Mouse (Mus musculus) T-cell, adult 2 months (primary cell): Measurements from ENCODE around the gene Olfr700.
"Not testable (repeated sequence)": the region's sequence is repeated elsewhere in the genome, so short reads cannot be mapped to it uniquely, and the experiment has no call there.

ENCODE experiments used
- DNase-seq: peaks from one replicate; pipeline ENCODE4 v3.0.0; 2022; ENCODE audit warnings: low spot score

Gene Olfr700

GRCm38 (mm10) chr7:106808734-106809133, at the start of gene Olfr700:
Gene Olfr700, minus strand, starts transcription at chr7:106808834.
- DNase-seq = no peak

DNA sequence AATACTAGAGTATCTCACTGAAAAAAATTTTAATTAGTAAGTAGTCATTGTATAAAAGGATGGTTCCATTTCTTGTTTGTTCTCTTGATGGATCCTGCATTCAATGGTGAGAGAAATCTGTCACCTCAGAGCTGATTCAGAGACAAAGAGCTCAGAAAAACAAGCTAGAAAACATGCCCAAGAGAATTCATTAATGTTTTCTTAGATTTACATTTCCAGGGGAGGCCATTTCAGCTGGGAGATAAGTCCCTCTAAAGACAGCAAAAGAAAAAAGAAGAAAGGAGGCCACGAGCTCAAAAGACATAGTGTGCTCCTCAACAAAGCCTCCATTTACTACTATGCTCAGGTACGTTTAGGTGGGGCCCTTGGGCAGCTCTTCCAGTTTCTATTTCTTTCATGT, 34.4 kb upstream of the Olfr700 start, which contains the start of gene Olfr703:
Olfr703 (plus strand) TSS at position 301 of the 400 bp plus-strand sequence.
- DNase-seq = no peak

DNA sequence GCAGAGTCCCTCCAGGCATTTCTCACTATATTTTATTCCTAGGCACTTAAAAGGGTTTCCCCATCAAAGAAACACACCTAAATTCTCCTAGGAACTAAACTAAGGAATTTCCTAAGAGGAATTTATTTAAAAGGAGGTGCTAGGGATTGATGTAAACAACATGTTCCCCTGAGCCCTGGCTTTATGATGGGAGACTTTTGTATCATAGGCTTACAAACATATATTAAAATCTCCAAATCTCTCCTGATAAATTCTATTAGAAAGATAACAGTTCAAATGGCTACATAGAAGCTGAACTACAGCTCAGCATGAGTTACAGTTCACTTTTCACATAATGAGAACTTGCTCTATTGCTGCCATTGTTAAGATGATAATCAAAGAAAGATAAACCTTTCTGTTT, 25.2 kb upstream of the Olfr700 start, which contains the start of gene Olfr702:
Olfr702 (minus strand) TSS at position 101 of the 400 bp plus-strand sequence.
- no peak for DNase-seq

DNA sequence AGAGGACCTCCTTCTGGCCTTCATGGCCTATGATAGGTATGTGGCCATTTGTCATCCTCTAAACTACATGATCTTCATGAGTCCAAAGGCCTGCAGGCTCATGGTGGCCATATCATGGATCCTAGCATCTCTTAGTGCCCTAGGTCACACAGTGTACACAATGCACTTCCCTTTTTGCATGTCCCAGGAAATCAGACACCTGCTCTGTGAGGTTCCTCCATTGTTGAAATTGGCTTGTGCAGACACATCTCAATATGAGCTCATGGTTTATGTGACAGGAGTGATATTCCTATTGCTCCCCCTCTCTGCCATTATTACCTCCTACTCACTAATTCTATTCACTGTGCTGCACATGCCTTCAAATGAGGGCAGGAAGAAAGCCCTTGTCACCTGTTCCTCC, 9.8 kb upstream of the Olfr700 start:
- no peak for DNase-seq

DNA sequence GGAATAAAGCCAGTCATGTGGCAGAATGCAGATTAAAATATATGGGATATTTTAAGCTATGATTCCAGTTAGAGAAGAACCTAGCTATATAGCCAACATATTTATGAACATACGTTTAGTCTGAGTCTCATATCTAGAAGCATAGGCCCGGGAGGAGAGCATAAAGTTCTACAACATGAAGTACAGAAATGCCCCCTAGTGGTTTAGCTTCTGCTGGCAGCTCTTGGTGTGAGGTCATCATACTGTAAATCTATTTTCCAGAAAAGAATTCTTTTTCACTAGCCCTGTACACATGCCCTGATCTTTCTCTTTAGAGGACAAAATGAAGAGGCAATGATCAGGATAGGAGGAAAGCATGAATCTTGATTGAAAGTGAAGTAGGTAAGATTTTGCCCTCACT, 7.1 kb upstream of the Olfr700 start:
- DNase-seq = peak; percentile 37

GRCm38 (mm10) chr7:106813829-106814228, 5.2 kb upstream of the Olfr700 start, which contains the start of gene Olfr701:
Gene Olfr701, plus strand, starts transcription at chr7:106814129.
- no peak for DNase-seq

DNA sequence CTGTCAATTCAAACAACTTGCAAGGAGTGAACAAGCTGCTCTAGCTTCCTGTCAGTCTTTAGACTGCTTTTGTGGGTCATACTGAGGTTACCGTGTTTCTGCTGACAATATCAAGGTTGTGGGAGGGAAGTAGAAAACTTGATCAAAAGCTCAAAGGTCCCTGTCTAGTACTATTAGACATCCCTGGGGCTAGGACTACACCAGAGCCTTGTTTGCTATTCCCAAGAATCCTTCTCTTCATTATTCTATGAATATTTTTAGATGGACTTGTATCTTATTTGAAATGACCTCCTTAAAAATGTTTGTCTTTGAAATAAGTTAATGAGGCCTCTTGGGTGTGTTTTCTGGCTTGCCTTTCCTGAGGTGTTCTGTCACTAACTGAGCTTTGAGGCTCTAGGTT, 15.5 kb downstream of the Olfr700 start, which contains the start of gene Olfr699:
Olfr699 (minus strand) TSS at position 101 of the 400 bp plus-strand sequence.
- peak; percentile 11 for DNase-seq

DNA sequence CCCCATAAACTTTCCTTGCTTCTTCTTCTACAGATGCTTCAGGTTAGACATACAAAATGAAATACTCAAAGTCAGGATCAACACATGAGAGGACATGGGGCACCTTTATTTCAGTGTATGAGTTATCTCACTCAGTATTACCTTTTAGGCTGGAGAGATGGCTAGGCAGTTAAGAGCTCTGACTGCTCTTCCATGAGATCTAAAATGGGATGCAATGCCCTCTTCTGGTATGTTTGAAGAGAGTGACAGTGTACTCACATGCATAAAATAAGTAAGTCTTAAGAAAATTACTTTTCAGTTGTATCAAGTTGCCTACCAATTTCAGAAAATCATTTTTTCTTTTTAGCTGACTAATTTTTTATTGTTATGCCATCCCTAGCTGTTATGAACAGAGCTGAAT, 20.3 kb downstream of the Olfr700 start:
- no peak for DNase-seq

DNA sequence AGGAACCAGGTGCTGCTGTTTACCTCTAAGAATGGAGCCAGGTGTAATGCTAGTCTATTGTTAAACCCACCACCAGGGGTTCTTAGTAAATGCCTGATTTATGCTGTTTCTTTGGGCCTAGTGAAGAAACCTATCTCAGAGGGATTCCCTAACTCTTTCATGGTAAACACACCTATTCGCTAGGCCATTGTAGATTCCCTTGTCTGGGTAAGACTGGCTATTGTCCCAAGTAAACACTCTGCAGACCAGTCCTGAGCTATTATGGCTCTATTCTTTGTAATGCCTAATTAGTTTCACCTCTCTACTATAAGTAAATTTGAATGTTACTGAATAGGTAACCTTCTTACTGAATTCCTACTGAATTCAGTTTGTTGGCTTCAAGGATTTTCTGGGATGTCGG, 47.6 kb downstream of the Olfr700 start:
- DNase-seq = not testable (repeated sequence)

- DNase-seq = no peak
These were observed 49.8 kb downstream of the Olfr700 start for GRCm38 (mm10) chr7:106758800-106759199.
